Mouse (Mus musculus): ENCODE measurements at regions not wholly inside any gene's neighbourhood (a gene's known extent, or its start where the extent isn't known, plus 50 kb on each side); places are given as distances from the start of the nearest gene placed in this dataset.

DNA sequence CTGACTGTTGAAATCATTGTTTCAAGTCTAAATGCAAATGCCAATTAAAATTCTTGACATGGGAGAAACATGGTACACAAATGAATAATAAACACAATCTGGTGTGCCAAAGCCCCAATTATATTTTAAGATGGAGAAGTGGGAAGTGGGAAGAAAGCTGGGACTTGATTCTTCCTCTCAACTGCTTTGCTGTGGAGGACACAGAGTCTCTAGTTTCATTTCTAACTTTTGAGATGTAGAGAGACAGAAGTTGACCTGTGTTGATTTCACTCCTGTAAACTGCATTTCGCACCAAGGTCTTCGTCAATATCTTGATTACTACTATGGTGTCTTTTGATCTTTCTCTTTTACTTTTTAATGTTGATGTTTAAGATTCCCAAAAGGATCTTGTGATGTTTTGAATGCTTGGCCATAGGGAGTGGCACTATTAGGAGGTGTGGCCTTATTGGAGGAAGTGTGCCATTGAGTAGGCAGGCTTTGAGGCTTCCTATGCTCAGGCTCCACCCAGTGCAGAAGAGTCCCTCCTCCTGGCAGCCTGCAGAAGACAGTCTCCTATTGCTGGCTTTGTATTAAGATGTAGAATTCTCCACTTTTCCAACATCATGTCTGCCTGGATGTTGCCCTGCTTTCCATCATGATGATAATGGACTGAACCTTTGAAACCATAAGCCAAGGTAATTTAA, 447.4 kb upstream of the Zfp462 start:
- no peak overlapping the region for H3K4me3 ChIP-seq (ENCODE audit: inconsistent target)
- no peak overlapping the region for H3K27ac ChIP-seq
- no peaks in the 10 kb centered on the region for H3K36me3 ChIP-seq (ENCODE audit: inconsistent target)
- H3K79me2 ChIP-seq (ENCODE audit: inconsistent target) = no peaks in the 10 kb centered on the region
- 82% methylated on average over 2 of the region's 2 CpGs for WGBS (ENCODE audit: missing documents)

DNA sequence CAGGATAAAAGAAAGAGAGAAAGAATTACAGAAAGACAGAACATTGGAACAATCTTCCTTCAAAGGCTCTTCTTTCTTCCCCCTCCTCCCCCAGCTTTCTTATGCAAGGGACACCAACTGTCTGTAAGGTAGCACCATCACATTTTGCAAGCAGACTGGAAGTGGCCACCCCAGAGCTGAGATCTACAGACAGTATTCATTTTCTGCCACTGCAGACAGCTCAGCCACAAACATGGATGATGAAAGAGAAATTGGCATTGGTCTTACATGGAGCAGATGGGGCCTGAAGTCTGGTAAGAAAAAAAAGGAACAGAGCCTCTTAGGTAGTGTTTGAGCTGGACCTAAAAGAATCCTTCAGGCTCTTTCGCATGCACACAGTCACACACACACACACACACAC, 428.9 kb upstream of the Zfp462 start:
- WGBS (ENCODE audit: missing documents) = no CpG with 5 or more reads among the region's 1 CpGs
- H3K4me3 ChIP-seq (ENCODE audit: inconsistent target) = no peak overlapping the region
- no peaks in the 10 kb centered on the region for H3K36me3 ChIP-seq (ENCODE audit: inconsistent target)
- H3K79me2 ChIP-seq (ENCODE audit: inconsistent target) = no peaks in the 10 kb centered on the region
- H3K27ac ChIP-seq = no peak overlapping the region

DNA sequence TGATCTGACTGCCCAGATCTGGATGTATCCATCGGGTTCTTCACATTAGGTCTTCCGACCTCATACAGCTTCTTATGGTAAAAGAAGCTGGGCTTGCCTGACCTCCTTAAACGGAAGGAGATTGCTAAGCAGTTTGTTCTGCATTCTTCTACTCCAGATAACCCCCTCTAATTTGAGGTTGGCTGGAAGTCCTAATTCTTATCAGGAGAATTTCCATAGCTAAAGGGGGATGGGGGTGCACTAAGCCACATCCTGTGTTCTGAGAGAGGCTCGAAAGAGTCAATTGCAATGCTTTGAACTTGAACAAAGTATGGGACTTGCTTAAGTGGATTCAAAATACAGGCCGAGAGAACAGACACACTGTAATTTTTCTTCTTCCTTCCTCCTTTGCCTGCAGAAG, 421.6 kb upstream of the Zfp462 start:
- WGBS (ENCODE audit: missing documents) = 7% methylated on average over 5 of the region's 5 CpGs
- Histone ChIP-seq H3K4me3 (ENCODE audit: inconsistent target) (no peak overlapping the region), H3K27ac (peak overlapping the region; percentile 19), H3K79me2 (ENCODE audit: inconsistent target) (no peaks in the 10 kb centered on the region), H3K36me3 (ENCODE audit: inconsistent target) (no peaks in the 10 kb centered on the region)

DNA sequence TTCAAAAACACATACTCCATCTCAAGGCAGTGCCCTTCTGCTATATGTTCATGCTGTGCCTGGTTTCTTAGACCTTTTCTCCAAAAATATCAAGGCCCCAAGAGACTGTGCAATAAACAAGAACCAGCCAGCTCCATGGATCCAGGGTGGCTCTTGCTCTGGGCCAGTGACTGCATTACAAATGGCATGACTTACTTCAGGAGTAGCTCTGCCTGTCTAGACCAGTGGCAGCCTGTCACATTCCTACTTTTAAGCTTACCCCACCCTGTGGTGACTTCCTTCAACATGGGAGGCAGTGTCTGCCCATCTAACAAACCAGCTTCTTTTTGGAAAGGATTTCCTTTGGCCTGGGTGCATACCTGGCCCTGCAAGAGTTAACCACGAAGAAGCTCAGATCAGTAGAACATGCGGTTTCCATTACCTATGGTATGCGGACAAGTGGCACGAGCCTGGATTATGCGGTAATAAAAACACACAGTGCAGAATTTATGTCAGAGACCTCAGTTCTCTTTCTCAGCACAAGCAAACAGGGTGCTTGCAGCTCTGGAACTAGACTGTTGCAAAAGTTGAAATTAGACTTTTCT, 418.8 kb upstream of the Zfp462 start:
- H3K4me3 ChIP-seq (ENCODE audit: inconsistent target) = no peak overlapping the region
- no peaks in the 10 kb centered on the region for H3K36me3 ChIP-seq (ENCODE audit: inconsistent target)
- 73% methylated on average over 5 of the region's 5 CpGs for WGBS (ENCODE audit: missing documents)
- H3K79me2 ChIP-seq (ENCODE audit: inconsistent target) = no peaks in the 10 kb centered on the region
- no peak overlapping the region for H3K27ac ChIP-seq

DNA sequence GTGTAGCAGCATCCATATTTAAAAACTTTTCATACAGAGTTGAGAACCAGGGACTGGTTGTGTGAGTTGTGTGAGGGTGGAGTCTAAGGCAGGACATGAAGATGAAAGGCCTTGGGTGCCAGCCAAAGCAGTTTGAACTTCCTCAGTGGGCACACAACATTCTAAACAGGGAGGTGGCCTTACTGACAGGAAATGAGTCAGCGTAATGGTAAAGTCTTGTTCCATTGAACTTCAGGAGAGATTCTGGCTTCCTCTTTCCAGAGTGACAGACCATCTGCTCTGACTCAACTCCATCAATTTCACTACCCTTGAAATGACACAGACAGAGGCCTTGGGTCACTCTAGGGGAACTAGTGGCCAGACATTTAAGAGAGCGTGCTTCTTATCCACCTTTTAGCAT, 417.2 kb upstream of the Zfp462 start:
- H3K4me3 ChIP-seq (ENCODE audit: inconsistent target) = no peak overlapping the region
- H3K36me3 ChIP-seq (ENCODE audit: inconsistent target) = no peaks in the 10 kb centered on the region
- 5% methylated on average over 2 of the region's 2 CpGs for WGBS (ENCODE audit: missing documents)
- H3K27ac ChIP-seq = peak overlapping the region; percentile 64
- H3K79me2 ChIP-seq (ENCODE audit: inconsistent target) = no peaks in the 10 kb centered on the region

DNA sequence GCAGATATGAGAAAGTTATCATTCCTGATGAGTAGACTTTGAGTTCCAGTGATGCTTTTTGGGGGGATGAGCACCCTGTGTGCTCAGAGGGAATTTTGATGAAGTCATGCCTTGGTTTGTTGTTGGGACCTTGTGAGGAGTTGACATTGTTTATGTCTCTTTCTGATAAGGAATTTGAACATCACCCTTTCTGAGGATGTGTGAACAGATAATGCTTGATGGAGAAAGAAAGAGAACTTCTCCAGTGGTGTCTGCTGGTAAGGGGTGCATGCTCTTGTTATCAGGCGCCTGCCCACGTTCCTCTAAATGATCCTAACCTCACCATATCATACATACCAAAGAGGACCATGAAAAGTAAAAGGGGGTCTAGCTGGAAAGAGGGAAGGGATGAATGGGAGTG, 413.1 kb upstream of the Zfp462 start:
- Histone ChIP-seq H3K79me2 (ENCODE audit: inconsistent target) (no peaks in the 10 kb centered on the region), H3K4me3 (ENCODE audit: inconsistent target) (no peak overlapping the region), H3K36me3 (ENCODE audit: inconsistent target) (no peaks in the 10 kb centered on the region), H3K27ac (no peak overlapping the region)
- WGBS (ENCODE audit: missing documents) = 100% methylated on average over 1 of the region's 2 CpGs

DNA sequence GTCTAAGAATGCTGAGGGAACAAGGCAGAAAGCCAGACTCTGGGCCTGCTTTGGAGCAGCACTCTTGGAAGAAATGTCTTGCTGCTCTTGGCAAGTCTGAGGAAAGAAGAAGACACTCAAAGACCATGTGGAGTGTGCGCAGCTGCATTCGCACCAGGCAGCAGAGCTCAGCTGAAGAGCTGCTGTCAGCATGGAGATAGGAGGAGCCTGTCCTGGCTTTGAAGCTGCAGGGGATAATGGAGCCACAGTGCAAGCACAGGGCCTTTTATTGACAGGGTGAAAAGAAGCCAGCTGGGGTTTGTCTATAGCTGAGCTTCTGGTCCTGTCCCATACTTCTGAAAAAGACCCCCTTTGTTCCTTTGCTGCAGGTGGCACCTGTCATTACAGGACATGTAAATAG, 411.0 kb upstream of the Zfp462 start:
- 96% methylated on average over 2 of the region's 2 CpGs for WGBS (ENCODE audit: missing documents)
- Histone ChIP-seq H3K79me2 (ENCODE audit: inconsistent target) (no peaks in the 10 kb centered on the region), H3K4me3 (ENCODE audit: inconsistent target) (no peak overlapping the region), H3K36me3 (ENCODE audit: inconsistent target) (no peaks in the 10 kb centered on the region), H3K27ac (no peak overlapping the region)

DNA sequence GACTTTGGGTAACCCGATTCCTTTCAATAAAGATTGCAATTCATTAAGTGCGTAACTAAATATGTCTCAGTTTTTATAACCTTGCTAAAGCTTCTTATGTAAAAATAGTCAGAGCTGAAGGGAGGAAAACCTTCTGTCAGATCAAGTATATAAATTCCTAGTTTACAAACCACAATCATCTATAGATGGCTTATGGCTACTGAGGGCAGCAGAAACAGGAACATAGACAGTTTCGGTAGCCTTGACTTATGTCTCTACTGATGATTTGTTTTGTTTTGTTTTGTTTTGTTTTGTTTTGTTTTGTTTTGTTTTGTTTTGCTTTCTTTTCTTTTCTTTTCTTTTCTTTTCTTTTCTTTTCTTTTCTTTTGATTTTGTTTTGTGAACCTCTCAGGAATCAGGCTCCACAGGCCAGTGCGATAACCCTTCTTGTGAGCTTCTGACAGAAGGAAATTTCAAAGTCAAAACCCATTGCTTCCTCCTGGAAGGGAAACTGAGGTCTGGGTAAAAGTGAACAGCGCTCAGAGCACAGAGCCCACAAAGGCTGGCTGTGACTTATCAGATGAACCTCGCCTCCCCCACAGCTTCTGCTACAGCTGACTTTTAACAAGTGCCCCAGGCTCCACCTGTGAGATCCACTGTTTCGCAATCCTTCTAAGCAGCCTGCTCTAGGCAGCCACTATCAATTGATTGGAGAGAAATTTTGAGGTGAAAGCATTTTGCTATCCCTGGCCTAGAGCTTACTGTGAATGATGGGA, 391.8 kb upstream of the Zfp462 start:
- no peak overlapping the region for H3K4me3 ChIP-seq (ENCODE audit: inconsistent target)
- H3K27ac ChIP-seq = no peak overlapping the region
- H3K36me3 ChIP-seq (ENCODE audit: inconsistent target) = no peaks in the 10 kb centered on the region
- WGBS (ENCODE audit: missing documents) = 36% methylated on average over 7 of the region's 7 CpGs
- no peaks in the 10 kb centered on the region for H3K79me2 ChIP-seq (ENCODE audit: inconsistent target)

DNA sequence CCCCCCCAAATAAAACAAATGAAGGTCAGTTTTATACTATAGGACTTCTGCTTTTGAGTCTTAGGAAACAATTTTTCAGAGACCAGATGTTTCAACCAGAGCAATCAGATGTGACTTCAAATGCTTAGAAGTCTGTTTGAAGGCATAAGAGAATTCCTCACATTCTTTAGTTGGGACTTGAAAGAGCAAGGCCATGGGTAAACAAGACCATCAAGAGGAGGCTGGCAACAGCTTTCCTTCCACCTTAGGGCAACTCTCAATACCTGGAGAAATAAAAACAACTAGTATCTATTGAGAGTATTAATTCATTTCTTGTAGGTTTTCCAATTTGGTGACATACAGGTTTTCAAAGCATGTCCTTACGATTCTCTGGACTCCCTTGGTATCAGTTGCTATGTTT, 381.8 kb upstream of the Zfp462 start:
- H3K79me2 ChIP-seq (ENCODE audit: inconsistent target) = no peaks in the 10 kb centered on the region
- no peak overlapping the region for H3K27ac ChIP-seq
- 87% methylated on average over 1 of the region's 1 CpGs for WGBS (ENCODE audit: missing documents)
- H3K36me3 ChIP-seq (ENCODE audit: inconsistent target) = no peaks in the 10 kb centered on the region
- H3K4me3 ChIP-seq (ENCODE audit: inconsistent target) = no peak overlapping the region

DNA sequence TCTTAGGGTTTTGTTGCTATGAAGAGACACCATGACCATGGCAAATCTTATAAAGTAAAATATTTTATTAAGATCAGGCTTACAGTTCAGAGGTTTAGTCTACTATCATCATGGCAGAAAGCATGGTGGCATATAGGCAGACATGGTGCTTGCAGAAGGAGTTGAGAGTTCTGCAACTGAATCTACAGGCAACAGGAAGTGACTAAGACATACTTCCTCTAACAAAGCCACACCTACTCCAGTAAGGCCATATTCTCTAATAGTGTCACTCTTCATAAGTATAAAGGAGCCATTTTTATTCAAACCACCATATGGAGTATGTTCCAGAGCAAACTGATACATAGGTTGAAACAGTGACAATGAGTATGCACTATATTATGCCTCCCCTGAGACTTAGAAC, 371.7 kb upstream of the Zfp462 start:
- Histone ChIP-seq H3K79me2 (ENCODE audit: inconsistent target) (no peaks in the 10 kb centered on the region), H3K27ac (no peak overlapping the region), H3K36me3 (ENCODE audit: inconsistent target) (no peaks in the 10 kb centered on the region), H3K4me3 (ENCODE audit: inconsistent target) (no peak overlapping the region)

DNA sequence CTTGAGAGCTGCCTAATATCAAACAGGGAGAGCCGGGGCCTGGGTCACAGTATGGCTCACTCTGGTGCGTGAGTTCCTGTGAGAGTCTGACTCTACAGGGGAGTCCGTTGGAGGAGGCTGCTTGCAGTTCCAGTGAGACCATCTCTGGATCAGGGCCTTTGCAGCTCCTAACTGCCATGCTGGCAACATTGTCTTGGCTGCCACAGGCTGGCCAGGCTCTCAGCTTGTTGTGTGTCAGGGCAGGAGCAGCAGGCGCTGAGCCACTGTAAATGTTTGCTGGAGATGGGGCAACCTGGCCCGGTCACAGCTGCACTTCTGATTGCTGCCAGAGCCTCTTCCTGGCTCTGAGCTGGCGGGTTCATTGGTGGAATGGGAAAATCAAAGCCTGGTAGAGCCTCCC, 357.7 kb upstream of the Zfp462 start:
- no peak overlapping the region for H3K4me3 ChIP-seq (ENCODE audit: inconsistent target)
- 90% methylated on average over 6 of the region's 6 CpGs for WGBS (ENCODE audit: missing documents)
- no peaks in the 10 kb centered on the region for H3K36me3 ChIP-seq (ENCODE audit: inconsistent target)
- H3K79me2 ChIP-seq (ENCODE audit: inconsistent target) = no peaks in the 10 kb centered on the region
- H3K27ac ChIP-seq = no peak overlapping the region

DNA sequence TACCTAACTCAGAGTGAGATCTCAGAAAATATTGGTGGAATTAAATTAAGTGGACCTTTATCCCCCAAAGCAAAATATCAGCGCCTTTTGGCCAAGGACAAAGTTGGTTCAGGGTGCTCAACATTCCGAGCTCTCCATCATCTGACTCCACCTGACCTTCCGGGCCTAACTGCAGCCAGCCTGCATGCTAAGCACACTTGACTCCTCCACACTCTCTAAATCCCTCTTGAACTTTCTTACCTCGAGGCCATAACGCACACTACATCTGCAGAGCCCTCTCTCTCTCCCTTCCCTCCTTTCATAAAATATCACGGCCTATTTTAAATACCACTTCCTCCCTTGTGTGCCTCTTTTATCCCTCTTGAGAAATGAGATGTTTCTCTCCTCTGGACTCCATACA, 356.1 kb upstream of the Zfp462 start:
- Histone ChIP-seq H3K4me3 (ENCODE audit: inconsistent target) (no peak overlapping the region), H3K27ac (no peak overlapping the region), H3K36me3 (ENCODE audit: inconsistent target) (no peaks in the 10 kb centered on the region), H3K79me2 (ENCODE audit: inconsistent target) (no peaks in the 10 kb centered on the region)
- WGBS (ENCODE audit: missing documents) = 60% methylated on average over 5 of the region's 6 CpGs

DNA sequence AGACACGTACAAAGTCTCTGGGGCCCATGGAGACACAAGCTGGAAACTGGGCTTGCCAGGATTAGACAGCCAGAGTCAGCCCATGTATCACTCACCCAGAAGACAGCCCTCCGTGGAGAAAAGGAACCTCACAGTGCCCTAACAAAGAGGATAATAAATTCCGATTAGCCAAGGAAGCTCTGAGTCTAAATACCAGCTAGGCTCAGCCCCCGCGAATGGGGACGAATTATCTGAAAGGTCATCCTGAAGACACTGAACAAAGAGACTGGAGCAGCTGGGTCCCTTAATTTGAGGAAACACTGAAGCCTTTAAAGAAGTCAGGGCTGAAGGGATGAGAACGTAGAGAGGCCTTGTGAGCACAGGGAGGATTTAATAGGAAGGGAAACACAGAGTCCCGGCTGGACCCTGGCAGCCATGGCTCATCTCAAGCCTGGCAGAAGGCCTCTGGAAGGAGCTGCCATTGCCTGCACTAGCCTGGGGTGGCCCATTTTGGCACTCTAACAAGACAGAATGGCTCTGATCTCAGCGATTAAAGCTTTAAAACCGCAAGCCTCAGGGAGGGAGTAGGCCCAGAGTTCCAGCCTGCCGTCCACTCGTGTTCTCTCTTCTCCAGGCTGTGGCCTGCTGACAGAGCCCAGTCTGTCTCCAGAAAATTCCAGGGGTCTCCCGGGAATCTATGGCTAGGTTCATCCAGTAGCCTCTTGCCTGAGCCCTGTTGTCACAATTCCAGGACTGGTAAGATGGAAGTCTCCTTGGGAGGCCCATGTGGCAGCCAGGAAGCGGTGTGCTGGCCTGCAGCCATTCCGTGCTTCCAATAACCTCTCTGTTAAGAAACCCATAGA, 343.0 kb upstream of the Zfp462 start:
- 94% methylated on average over 15 of the region's 15 CpGs for WGBS (ENCODE audit: missing documents)
- H3K79me2 ChIP-seq (ENCODE audit: inconsistent target) = no peaks in the 10 kb centered on the region

DNA sequence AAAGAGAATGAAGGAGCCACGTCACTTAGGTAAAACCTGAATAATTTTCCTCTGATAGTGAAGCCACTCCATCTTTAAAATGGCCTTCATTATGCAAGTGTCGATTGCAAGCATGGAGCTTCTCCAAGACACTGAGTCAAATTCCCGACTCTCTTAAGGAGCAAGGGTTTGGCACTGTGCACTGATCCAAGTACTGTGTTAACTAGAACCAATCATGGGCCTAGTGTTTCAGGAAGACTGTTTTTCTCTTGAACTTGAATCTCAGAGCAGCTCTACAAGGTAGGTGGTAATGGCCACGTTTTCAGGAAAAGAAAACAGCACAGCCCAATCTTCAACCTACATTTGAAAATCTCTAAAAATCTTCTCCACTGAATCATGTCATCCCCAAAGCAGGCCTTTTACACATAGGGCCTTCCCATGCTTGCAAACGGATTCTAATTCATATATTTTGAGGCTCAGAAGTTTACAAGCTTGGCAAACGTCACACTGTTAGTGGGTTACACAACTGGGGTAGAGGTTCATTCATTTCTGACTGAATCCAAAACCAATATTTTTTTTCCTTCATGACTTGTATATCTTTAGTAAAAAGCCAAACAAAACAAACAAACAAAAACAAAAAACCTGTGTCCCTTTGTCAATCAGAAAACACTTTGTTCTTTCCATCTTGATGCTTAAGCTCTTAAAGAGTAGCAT, 342.2 kb upstream of the Zfp462 start:
- H3K36me3 ChIP-seq (ENCODE audit: inconsistent target) = no peaks in the 10 kb centered on the region
- H3K27ac ChIP-seq = no peak overlapping the region
- no peak overlapping the region for H3K4me3 ChIP-seq (ENCODE audit: inconsistent target)
- H3K79me2 ChIP-seq (ENCODE audit: inconsistent target) = no peaks in the 10 kb centered on the region
- 89% methylated on average over 6 of the region's 6 CpGs for WGBS (ENCODE audit: missing documents)

More for the DNA sequence above, 343.0 kb upstream of the Zfp462 start:
- Histone ChIP-seq H3K4me3 (ENCODE audit: inconsistent target) (no peak overlapping the region), H3K36me3 (ENCODE audit: inconsistent target) (no peaks in the 10 kb centered on the region), H3K27ac (no peak overlapping the region)

All from macrophage (primary cell).